Mouse (Mus musculus): Measurements from ENCODE around the gene Art2b.

- TF ChIP-seq CTCF (IDR thresholded peaks at IDR 0.05; ENCODE audit: insufficient read depth, low read length) (no peak), POLR2A (IDR thresholded peaks at IDR 0.05; ENCODE audit: borderline replicate concordance, extremely low read depth, low read depth, low read length) (no peak)
Observed at GRCm38 (mm10) chr7:101534428-101534827, 51.0 kb downstream of the Art2b start.

Data from lung, adult 2 months (tissue).